Mouse (Mus musculus) retina, adult 2 months (tissue): ENCODE data around the gene Hist1h1d.
"Not testable (repeated sequence)": the region's sequence is repeated elsewhere in the genome, so short reads cannot be mapped to it uniquely, and the experiment has no call there.

ENCODE experiments used
- DNase-seq: peaks from one replicate; pipeline ENCODE4 v3.0.0-alpha.2; 2012; ENCODE audit warnings: low read depth, low spot score

Hist1h1d gene

GRCm38 (mm10) chr13:23573034-23573897 lies 20.2 kb downstream of the Hist1h1d start:
- not testable (repeated sequence) for DNase-seq

DNA sequence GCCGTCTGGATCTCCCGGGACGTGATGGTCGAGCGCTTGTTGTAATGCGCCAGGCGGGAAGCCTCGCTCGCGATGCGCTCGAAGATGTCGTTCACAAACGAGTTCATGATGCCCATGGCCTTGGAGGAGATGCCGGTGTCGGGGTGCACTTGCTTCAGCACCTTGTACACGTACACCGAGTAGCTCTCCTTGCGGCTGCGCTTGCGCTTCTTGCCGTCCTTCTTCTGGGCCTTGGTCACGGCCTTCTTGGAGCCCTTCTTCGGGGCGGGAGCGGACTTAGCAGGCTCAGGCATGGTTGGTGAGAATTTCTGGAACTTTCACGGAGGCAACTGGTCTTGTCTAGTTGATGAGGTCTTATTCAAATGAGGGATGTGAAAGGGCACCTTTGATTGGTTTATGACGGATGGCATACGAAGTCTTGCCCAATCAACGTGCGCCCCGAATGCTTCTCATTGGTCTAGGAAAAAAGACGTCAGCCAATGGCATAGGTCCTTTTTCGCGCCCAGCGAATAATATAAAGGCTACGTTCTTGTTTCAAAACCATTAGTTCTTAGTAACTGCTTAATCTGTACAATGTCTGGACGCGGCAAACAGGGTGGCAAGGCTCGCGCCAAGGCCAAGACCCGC lies 20.9 kb downstream of the Hist1h1d start, which contains the start of the genes Hist1h2bf and Hist1h2ad:
Gene Hist1h2bf, minus strand, starts transcription at position 299 of the 627 bp plus-strand sequence.
Gene Hist1h2ad, plus strand, starts transcription at position 484 of the 627 bp plus-strand sequence.
- DNase-seq, result peak; percentile 75

- not testable (repeated sequence) for DNase-seq
Observed at GRCm38 (mm10) chr13:23574546-23575170, 21.6 kb downstream of the Hist1h1d start.

- DNase-seq, result no peak
Observed at GRCm38 (mm10) chr13:23575271-23575851, 22.3 kb downstream of the Hist1h1d start, which contains the start of gene Hist1h3d. Gene Hist1h3d (plus strand): TSS chr13:23575763.

DNA sequence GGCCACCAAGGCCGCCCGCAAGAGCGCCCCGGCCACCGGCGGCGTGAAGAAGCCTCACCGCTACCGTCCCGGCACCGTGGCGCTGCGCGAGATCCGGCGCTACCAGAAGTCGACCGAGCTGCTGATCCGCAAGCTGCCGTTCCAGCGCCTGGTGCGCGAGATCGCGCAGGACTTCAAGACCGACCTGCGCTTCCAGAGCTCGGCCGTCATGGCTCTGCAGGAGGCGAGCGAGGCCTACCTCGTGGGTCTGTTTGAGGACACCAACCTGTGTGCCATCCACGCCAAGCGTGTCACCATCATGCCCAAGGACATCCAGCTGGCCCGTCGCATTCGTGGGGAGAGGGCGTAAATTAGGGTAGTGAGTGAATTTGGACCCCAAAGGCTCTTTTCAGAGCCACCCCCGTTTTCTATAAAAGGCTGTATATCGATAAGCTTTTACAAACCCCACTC lies 22.8 kb downstream of the Hist1h1d start:
- not testable (repeated sequence) for DNase-seq

DNA sequence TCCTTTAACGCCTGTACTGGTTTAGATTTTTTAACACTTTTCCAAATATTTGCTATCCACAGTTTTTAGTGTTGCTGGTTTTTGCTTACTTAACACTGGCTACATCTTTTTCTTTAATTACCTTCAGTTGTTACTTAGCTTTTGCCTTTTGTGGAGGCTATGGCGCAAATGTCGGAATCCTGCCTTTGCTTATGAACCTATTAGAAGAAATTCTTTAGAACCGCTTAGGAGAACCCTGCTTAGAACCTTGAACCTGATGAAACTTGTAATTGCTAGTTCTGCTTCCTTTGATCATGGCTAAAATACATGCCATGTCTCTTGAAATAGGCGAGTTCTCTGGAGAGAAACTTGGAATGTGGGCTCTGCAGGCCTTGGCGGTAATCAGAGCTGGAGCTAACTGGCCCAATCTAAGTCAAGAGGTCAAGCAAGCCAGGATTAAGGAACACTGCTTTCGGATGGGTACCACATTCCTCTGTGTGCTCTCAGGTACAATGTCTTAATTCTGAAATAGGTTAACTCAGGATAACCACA lies 23.4 kb downstream of the Hist1h1d start:
- no peak for DNase-seq

GRCm38 (mm10) chr13:23576906-23577639 lies 24.0 kb downstream of the Hist1h1d start:
- no peak for DNase-seq

- DNase-seq, result no peak
Observed at GRCm38 (mm10) chr13:23577835-23578234, 24.8 kb downstream of the Hist1h1d start.

GRCm38 (mm10) chr13:23581408-23582218 lies 28.6 kb downstream of the Hist1h1d start, which contains the start of gene Hist1h4d:
Gene Hist1h4d (plus strand): TSS chr13:23581598.
- DNase-seq, result peak; percentile 97

DNA sequence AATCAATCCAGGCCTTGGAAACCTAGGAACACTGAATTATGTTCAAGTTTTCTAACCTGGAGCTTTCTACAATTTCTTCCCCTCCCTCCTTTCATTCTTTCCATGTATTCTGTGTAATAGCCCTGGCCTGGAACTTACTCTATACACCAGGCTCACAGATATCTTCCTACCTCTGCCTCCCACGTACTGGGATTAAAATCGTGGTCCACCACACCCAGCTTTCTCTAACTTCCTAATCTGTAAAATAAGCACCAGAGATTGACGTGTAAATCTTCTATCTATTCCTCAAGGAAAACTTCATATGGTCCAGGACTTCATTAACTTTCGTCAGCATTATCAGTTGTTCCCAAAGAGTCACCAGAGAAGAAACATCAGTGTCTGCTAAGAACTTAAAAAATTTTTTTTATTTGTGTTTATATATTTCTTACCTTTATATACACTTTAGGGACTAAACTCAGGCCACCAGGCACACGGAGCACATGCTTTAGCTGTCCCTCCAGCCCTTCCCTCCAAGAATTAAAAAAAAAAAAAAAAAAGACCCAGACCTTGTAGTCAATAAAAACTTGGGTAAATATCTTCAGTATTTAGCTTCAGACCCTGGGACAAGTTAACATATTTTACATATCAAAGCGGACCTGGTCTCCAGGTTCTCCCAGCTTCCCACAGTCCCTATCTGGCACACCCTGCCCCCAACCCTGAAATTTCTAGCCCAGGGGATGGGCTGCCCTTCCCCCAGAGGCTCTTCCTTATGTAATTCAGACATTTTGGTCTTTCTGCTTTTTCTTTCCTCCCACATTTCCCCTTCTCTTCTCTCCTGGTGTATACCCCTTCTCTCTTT lies 29.4 kb downstream of the Hist1h1d start:
- DNase-seq, result no peak

DNA sequence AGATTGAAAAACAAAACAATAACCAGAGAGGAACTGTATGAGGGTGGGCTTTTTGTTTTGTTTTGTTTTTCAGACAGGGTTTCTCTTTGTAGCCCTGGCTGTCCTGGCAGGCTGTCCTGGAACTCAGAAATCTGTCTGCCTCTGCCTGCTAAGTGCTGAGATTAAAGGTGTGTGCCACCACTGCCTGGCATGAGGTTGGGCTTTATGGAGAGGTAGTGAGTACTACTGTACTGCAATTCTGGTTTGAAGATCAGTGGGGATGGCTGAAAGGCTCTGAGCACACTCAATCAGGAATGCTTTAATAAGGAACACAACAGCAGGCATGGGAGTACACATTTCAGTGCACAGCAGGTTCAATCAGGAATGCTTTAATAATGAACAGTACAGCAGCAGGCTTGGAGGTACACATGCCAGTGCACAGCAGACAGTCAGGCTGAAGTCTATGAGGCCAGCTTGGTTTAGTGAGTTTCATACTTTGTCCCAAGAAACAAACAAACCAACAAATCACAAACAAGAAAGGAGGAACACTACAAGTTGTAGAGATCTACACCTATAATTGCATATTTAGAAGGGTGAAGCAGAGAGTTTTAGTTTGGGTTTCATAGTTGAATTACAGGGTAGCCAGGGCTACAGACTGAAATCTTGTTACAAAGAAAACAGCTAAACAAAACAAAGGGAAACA lies 30.5 kb downstream of the Hist1h1d start:
- no peak for DNase-seq

DNA sequence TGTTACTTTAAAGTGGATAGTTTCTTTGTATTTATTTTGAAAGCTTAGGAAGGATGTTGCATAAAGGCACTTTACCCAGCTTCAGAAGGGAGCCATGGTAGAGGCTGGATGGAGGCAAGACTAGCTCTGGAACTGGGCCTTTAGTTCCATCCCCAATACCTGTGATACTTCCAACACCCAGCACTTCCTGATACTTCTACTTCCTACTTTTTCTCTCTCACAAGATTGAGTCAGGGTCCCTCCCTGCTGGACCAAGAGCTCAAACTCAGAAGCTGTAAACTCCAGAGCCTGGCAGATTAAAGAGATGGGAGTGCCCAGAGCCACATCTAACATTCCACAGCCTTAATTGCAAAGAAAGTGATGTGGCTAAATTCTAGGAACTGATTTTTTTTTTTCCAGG lies 31.3 kb downstream of the Hist1h1d start:
- no peak for DNase-seq

GRCm38 (mm10) chr13:23585029-23585441 lies 32.0 kb downstream of the Hist1h1d start:
- peak; percentile 40 for DNase-seq

DNA sequence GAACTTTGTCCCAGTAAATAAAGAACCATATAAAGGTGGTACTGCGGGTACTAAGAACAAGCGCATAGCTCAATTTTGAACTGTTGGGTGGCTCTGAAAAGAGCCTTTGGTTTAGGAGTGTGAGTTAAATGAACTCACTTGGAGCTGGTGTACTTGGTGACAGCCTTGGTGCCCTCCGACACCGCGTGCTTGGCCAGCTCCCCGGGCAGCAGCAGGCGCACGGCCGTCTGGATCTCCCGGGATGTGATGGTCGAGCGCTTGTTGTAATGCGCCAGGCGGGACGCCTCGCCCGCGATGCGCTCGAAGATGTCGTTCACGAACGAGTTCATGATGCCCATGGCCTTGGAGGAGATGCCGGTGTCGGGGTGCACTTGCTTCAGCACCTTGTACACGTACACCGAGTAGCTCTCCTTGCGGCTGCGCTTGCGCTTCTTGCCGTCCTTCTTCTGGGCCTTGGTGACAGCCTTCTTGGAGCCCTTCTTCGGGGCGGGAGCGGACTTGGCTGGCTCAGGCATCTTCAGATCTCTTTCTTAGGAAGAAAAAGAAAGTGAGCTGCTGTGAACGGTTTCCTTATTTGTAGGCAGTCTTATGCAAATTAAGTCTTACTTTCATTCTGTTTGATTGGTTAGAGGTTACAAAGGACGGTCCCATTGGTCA lies 32.5 kb downstream of the Hist1h1d start:
- DNase-seq, result peak; percentile 83

DNA sequence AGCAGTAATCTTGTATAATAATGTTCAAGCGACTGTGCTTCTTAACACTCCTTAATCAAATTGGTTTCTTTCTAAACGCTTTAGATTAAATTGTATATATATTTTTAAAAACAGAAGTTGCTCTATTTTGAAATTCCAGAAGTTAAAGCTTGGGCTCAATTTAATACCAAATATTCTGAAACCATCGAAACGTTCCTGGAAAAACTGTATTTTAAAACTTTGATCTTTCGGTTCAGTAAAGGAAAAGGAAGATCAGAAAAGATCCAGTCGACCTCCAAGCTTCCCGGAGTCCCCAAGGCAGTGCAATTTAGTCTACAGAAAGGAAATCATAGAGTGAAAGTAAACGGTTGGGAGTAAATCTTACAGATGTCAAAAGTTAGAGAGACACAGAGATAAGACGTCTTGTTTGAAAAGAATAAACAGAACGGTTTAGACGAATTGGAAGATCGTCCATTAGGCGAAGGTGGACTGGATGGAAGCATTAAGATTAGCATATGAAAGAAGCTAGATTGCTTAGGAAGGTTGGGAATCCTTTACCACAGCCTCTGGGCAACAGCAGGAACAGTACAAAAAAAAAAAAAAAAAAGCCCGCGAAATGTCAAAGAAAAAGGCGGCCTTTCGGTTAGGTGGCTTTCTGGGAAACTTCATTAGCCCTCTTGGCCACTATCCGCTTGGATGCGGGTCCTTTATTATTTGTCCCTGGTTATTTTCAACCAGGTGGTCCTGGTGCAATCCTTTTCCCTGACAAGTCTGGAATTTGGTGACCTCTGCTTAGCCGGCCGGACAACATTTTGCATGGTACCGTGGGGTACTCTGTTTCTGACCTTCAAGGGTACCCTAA lies 33.3 kb downstream of the Hist1h1d start:
- no peak for DNase-seq

GRCm38 (mm10) chr13:23586940-23587225 lies 33.8 kb downstream of the Hist1h1d start:
- DNase-seq, result no peak

DNA sequence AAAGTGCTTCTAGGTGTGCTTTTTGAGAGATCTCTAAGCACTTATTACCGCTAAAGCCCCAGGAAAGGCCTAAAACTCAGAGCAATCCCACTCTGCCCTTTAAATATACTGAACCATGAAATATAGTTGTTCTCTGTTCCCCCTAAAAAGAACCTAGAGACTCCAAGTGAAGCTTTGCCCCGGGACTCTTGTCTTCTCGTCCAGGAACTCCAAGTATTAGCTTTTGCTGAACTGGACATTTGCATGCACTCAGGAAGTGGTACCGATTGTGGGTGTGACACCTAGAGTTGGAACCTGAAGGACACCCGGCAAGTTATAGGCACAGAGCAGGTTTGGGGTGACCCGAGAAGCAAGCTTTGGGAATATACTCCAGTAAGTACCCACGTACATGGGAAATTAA lies 38.1 kb downstream of the Hist1h1d start:
- no peak for DNase-seq
